Mouse (Mus musculus) E14TG2a.4 (cell line): ENCODE measurements at regions not wholly inside any gene's neighbourhood (a gene's known extent, or its start where the extent isn't known, plus 50 kb on each side); places are given as distances from the start of the nearest gene placed in this dataset.

Experiments used
- CTCF ChIP-seq: conservative IDR thresholded peaks from 2 replicates; pipeline ENCODE4 v1.5.1; 2014; ENCODE audit warnings: low read length
- NANOG ChIP-seq: IDR thresholded peaks from 2 replicates; pipeline ENCODE4 v1.6.1; 2014; ENCODE audit warnings: borderline replicate concordance, low read length, mixed read lengths
- POU5F1 ChIP-seq: IDR thresholded peaks from 2 replicates; pipeline ENCODE4 v1.6.1; 2014; ENCODE audit warnings: low read length, borderline replicate concordance

DNA sequence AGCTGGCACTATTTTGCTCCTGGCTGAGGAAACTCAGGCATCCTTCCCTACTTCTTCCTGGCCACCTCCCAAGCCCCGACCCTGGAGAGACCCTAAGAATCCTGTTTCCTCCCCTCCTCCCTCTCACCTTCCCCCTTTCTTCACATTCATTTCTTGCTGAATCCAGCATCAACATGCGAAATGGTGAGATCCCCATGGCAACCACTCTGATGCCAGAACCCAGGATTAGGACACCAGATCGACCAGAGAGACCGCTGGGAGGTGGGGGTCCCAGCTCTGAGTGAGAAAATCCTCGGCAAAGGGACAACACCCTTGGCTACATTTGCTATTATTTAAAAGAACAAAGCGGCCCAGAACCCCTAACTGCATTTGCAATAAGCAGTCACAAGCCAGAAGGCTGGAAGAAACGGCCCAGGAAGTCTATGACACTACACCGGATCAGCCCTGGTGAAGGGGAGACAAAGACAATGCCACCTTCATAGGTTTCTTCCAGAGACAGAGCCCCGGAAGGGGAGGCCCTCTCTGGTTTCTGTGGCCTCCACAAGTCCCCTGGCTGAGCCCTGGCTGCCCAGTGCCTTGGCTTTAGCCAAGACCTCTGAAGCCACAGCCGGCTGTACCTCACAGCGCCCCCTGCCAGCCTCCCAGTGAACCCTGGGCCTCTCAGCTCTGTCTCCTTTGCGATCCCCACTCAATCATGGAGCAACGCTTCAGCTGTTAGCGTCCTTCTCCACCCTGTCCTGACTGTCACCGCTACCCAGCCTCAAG lies 265.6 kb upstream of the Rpl38 start:
- TF ChIP-seq CTCF: peak; percentile 48
- TF ChIP-seq NANOG: no peak
- no peak for TF ChIP-seq POU5F1
